Mouse (Mus musculus) lung, embryonic 15.5 days (tissue): Measurements from ENCODE around the gene Slc6a18. TPM values are rescaled to one million over a fixed set of nuclear protein-coding genes. Genes with fewer than 3 reads are reported as not detected.
"Not testable (repeated sequence)": the region's sequence is repeated elsewhere in the genome, so short reads cannot be mapped to it uniquely, and the experiment has no call there.

Experiments used
- ATAC-seq: fragments of 200-750 bp; cut with Nextera tagmentation; 2 replicates; pipeline ENCODE4 v1.8.0; 2017; ENCODE audit warnings: moderate number of reproducible peaks, borderline replicate concordance; ENCODE audit not compliant: low FRiP score, low TSS enrichment; ENCODE audit errors: extremely low read depth
- H3K27ac ChIP-seq: fragments of 300-500 bp; sonication (generic); 2 replicates; pipeline ENCODE4 v1.5.1; 2015; ENCODE audit warnings: moderate library complexity, mild to moderate bottlenecking, inconsistent platforms
- H3K27me3 ChIP-seq: fragments of 300-500 bp; sonication (generic); 2 replicates; pipeline ENCODE4 v1.6.1; 2015; ENCODE audit warnings: inconsistent platforms
- H3K36me3 ChIP-seq: fragments of 300-500 bp; sonication (generic); 2 replicates; pipeline ENCODE4 v1.6.1; 2015; ENCODE audit warnings: inconsistent platforms
- H3K4me1 ChIP-seq: fragments of 300-500 bp; sonication (generic); 2 replicates; pipeline ENCODE4 v1.6.1; 2015; ENCODE audit warnings: inconsistent platforms
- H3K4me2 ChIP-seq: fragments of 300-500 bp; sonication (generic); 2 replicates; pipeline ENCODE4 v1.6.1; 2015; ENCODE audit warnings: inconsistent platforms, mild to moderate bottlenecking, moderate library complexity
- H3K4me3 ChIP-seq: fragments of 300-500 bp; sonication (generic); 2 replicates; pipeline ENCODE4 v1.5.1; 2015; ENCODE audit warnings: mild to moderate bottlenecking, inconsistent platforms
- H3K9ac ChIP-seq: fragments of 300-500 bp; sonication (generic); 2 replicates; pipeline ENCODE4 v1.6.1; 2015; ENCODE audit warnings: inconsistent platforms
- H3K9me3 ChIP-seq: fragments of 300-500 bp; sonication (generic); 2 replicates; pipeline ENCODE4 v1.6.1; 2016; ENCODE audit warnings: inconsistent platforms
- WGBS: fragments of 180-500 bp; shearing (Covaris S2); methylation state at CpG from one replicate; pipeline ENCODE4 v1.1.7; 2015; 5-methylcytosine and 5-hydroxymethylcytosine counted together
- polyA plus RNA-seq: library from polyadenylated mRNA; unstranded; fragments of >200 nt; fragmentation: Nextera tagmentation; extraction: Ambion mirVana; gene quantifications from 2 replicates; pipeline ENCODE4 v1.2.1, GENCODE M21; 2015

The Slc6a18 gene
- polyA plus RNA-seq, 1 experiment from 2014 or later: not detected

GRCm38 (mm10) chr13:73703486-73703885 is 25.7 kb upstream of the Slc6a18 start:
- H3K27me3 ChIP-seq, H3K27ac ChIP-seq, H3K36me3 ChIP-seq, ATAC-seq, H3K4me2 ChIP-seq, H3K9me3 ChIP-seq, H3K4me1 ChIP-seq, H3K4me3 ChIP-seq, H3K9ac ChIP-seq: not testable (repeated sequence)
- 44% methylated on average over 4 of the region's 4 CpGs for WGBS

- H3K9me3 ChIP-seq: no peaks in the 10 kb centered on the region
- no peaks in the 10 kb centered on the region for H3K36me3 ChIP-seq
- WGBS: 61% methylated on average over 4 of the region's 4 CpGs
- H3K9ac ChIP-seq: no peak overlapping the region
- H3K4me1 ChIP-seq: no peaks in the 10 kb centered on the region
- H3K27ac ChIP-seq: no peak overlapping the region; the same call in 1 of the 2 replicates
- ATAC-seq: 0 out of 2 replicates have a peak, but pooled peaks have one; percentile 42
- H3K27me3 ChIP-seq: no peaks in the 10 kb centered on the region
- no peak overlapping the region for H3K4me2 ChIP-seq
- no peak overlapping the region for H3K4me3 ChIP-seq
These were observed 25.0 kb upstream of the Slc6a18 start for GRCm38 (mm10) chr13:73702776-73703175.

GRCm38 (mm10) chr13:73701161-73701883 is 23.5 kb upstream of the Slc6a18 start:
- ATAC-seq: no peak
- no peaks in the 10 kb centered on the region for H3K36me3 ChIP-seq
- no peaks in the 10 kb centered on the region for H3K27me3 ChIP-seq
- H3K4me3 ChIP-seq: no peak overlapping the region
- no peak overlapping the region for H3K4me2 ChIP-seq
- H3K9me3 ChIP-seq: no peaks in the 10 kb centered on the region
- H3K4me1 ChIP-seq: no peaks in the 10 kb centered on the region
- WGBS: 66% methylated on average over 9 of the region's 9 CpGs
- no peak overlapping the region for H3K9ac ChIP-seq
- no peak overlapping the region for H3K27ac ChIP-seq

GRCm38 (mm10) chr13:73700554-73700953 is 22.7 kb upstream of the Slc6a18 start:
- 84% methylated on average over 12 of the region's 12 CpGs for WGBS
- H3K27me3 ChIP-seq: no peaks in the 10 kb centered on the region
- no peaks in the 10 kb centered on the region for H3K9me3 ChIP-seq
- no peak for ATAC-seq
- no peak overlapping the region for H3K4me3 ChIP-seq
- no peak overlapping the region for H3K4me2 ChIP-seq
- H3K9ac ChIP-seq: no peak overlapping the region
- H3K36me3 ChIP-seq: no peaks in the 10 kb centered on the region
- no peaks in the 10 kb centered on the region for H3K4me1 ChIP-seq
- H3K27ac ChIP-seq: no peak overlapping the region

GRCm38 (mm10) chr13:73699714-73700113 is 21.9 kb upstream of the Slc6a18 start:
- no peak overlapping the region for H3K4me2 ChIP-seq
- H3K9ac ChIP-seq: no peak overlapping the region
- no peaks in the 10 kb centered on the region for H3K27me3 ChIP-seq
- no peaks in the 10 kb centered on the region for H3K9me3 ChIP-seq
- 90% methylated on average over 6 of the region's 6 CpGs for WGBS
- no peak overlapping the region for H3K27ac ChIP-seq
- no peak overlapping the region for H3K4me3 ChIP-seq
- H3K36me3 ChIP-seq: no peaks in the 10 kb centered on the region
- no peaks in the 10 kb centered on the region for H3K4me1 ChIP-seq
- ATAC-seq: no peak

GRCm38 (mm10) chr13:73696529-73696928 is 18.7 kb upstream of the Slc6a18 start:
- H3K9ac ChIP-seq: no peak overlapping the region
- H3K4me3 ChIP-seq: no peak overlapping the region
- H3K27ac ChIP-seq: no peak overlapping the region
- no peaks in the 10 kb centered on the region for H3K27me3 ChIP-seq
- H3K4me2 ChIP-seq: no peak overlapping the region
- no peaks in the 10 kb centered on the region for H3K9me3 ChIP-seq
- 39% methylated on average over 3 of the region's 3 CpGs for WGBS
- no peaks in the 10 kb centered on the region for H3K4me1 ChIP-seq
- no peak for ATAC-seq
- no peaks in the 10 kb centered on the region for H3K36me3 ChIP-seq

- Histone ChIP-seq H3K4me1 (no peaks in the 10 kb centered on the region), H3K4me3 (no peak overlapping the region), H3K9me3 (no peaks in the 10 kb centered on the region), H3K36me3 (no peaks in the 10 kb centered on the region), H3K27ac (no peak overlapping the region), H3K4me2 (no peak overlapping the region), H3K27me3 (no peaks in the 10 kb centered on the region), H3K9ac (no peak overlapping the region)
- WGBS: 74% methylated on average over 1 of the region's 1 CpGs
- no peak for ATAC-seq
These were observed 17.1 kb upstream of the Slc6a18 start for GRCm38 (mm10) chr13:73694972-73695371.

- ATAC-seq: no peak
- no peaks in the 10 kb centered on the region for H3K9me3 ChIP-seq
- H3K4me2 ChIP-seq: no peak overlapping the region
- H3K4me3 ChIP-seq: no peak overlapping the region
- H3K9ac ChIP-seq: no peak overlapping the region
- no peak overlapping the region for H3K27ac ChIP-seq
- H3K27me3 ChIP-seq: no peaks in the 10 kb centered on the region
- no peaks in the 10 kb centered on the region for H3K36me3 ChIP-seq
- 53% methylated on average over 2 of the region's 2 CpGs for WGBS
- no peaks in the 10 kb centered on the region for H3K4me1 ChIP-seq
These were observed 15.5 kb upstream of the Slc6a18 start for GRCm38 (mm10) chr13:73693333-73693732.

- H3K27me3 ChIP-seq: no peaks in the 10 kb centered on the region
- H3K27ac ChIP-seq: no peak overlapping the region
- ATAC-seq: peak; percentile 77
- no peaks in the 10 kb centered on the region for H3K36me3 ChIP-seq
- no peaks in the 10 kb centered on the region for H3K4me1 ChIP-seq
- H3K9ac ChIP-seq: no peak overlapping the region
- 24% methylated on average over 10 of the region's 10 CpGs for WGBS
- no peak overlapping the region for H3K4me2 ChIP-seq
- no peak overlapping the region for H3K4me3 ChIP-seq
- H3K9me3 ChIP-seq: no peaks in the 10 kb centered on the region
These were observed 14.5 kb upstream of the Slc6a18 start for GRCm38 (mm10) chr13:73692249-73692868.

- Histone ChIP-seq H3K4me2 (no peak overlapping the region), H3K9ac (no peak overlapping the region), H3K4me1 (no peaks in the 10 kb centered on the region), H3K36me3 (no peaks in the 10 kb centered on the region), H3K4me3 (no peak overlapping the region), H3K9me3 (no peaks in the 10 kb centered on the region), H3K27ac (no peak overlapping the region), H3K27me3 (no peaks in the 10 kb centered on the region)
- WGBS: 77% methylated on average over 4 of the region's 4 CpGs
- ATAC-seq: no peak
These were observed 11.1 kb upstream of the Slc6a18 start for GRCm38 (mm10) chr13:73688934-73689333.

GRCm38 (mm10) chr13:73687601-73688000 is 9.8 kb upstream of the Slc6a18 start:
- H3K9me3 ChIP-seq: no peaks in the 10 kb centered on the region
- no peaks in the 10 kb centered on the region for H3K4me1 ChIP-seq
- 65% methylated on average over 3 of the region's 3 CpGs for WGBS
- H3K27ac ChIP-seq: no peak overlapping the region
- ATAC-seq: no peak
- H3K4me3 ChIP-seq: no peak overlapping the region
- no peak overlapping the region for H3K4me2 ChIP-seq
- no peaks in the 10 kb centered on the region for H3K36me3 ChIP-seq
- H3K9ac ChIP-seq: no peak overlapping the region
- no peaks in the 10 kb centered on the region for H3K27me3 ChIP-seq

- ATAC-seq: no peak
These were observed 7.7 kb upstream of the Slc6a18 start for GRCm38 (mm10) chr13:73685502-73685901.

More at GRCm38 (mm10) chr13:73685502-73685901, 7.7 kb upstream of the Slc6a18 start:
- no peaks in the 10 kb centered on the region for H3K36me3 ChIP-seq
- WGBS: 75% methylated on average over 6 of the region's 6 CpGs
- H3K4me1 ChIP-seq: no peaks in the 10 kb centered on the region
- H3K27me3 ChIP-seq: no peaks in the 10 kb centered on the region
- H3K4me3 ChIP-seq: no peak overlapping the region
- no peak overlapping the region for H3K27ac ChIP-seq
- H3K9me3 ChIP-seq: no peaks in the 10 kb centered on the region
- no peak overlapping the region for H3K9ac ChIP-seq
- no peak overlapping the region for H3K4me2 ChIP-seq
